Mouse (Mus musculus) limb, embryonic 14.5 days (tissue): ENCODE measurements at regions not wholly inside any gene's neighbourhood (a gene's known extent, or its start where the extent isn't known, plus 50 kb on each side); places are given as distances from the start of the nearest gene placed in this dataset.

Source experiments
- ATAC-seq: fragments of 200-750 bp; cut with Nextera tagmentation; 2 replicates; pipeline ENCODE4 v1.8.0; 2017; ENCODE audit warnings: low read depth, moderate number of reproducible peaks, moderate TSS enrichment; ENCODE audit not compliant: low FRiP score
- DNase-seq: peaks from one replicate; pipeline ENCODE4 v3.0.0-alpha.2; 2015; ENCODE audit warnings: low spot score
- H3K27ac ChIP-seq: fragments of 300-500 bp; sonication (generic); replicated peaks from 2 replicates; pipeline ENCODE4 v1.5.1; 2014; ENCODE audit warnings: low read depth, mild to moderate bottlenecking, low read length, moderate library complexity, mixed read lengths
- H3K27me3 ChIP-seq: fragments of 300-500 bp; sonication (generic); 2 replicates; pipeline ENCODE4 v1.6.1; 2014; ENCODE audit warnings: low read length, mixed read lengths; ENCODE audit not compliant: control insufficient read depth, insufficient read depth
- H3K36me3 ChIP-seq: fragments of 300-500 bp; sonication (generic); 2 replicates; pipeline ENCODE4 v1.6.1; 2014; ENCODE audit warnings: mild to moderate bottlenecking, low read length, moderate library complexity, mixed read lengths; ENCODE audit not compliant: control insufficient read depth, insufficient read depth
- H3K4me1 ChIP-seq: fragments of 300-500 bp; sonication (generic); 2 replicates; pipeline ENCODE4 v1.6.1; 2014; ENCODE audit warnings: antibody characterized with exemption, low read length, mixed read lengths; ENCODE audit not compliant: control insufficient read depth, insufficient read depth
- H3K4me2 ChIP-seq: fragments of 300-500 bp; sonication (generic); replicated peaks from 2 replicates; pipeline ENCODE4 v1.6.1; 2014; ENCODE audit warnings: low read depth, mild to moderate bottlenecking, low read length, moderate library complexity; ENCODE audit not compliant: severe bottlenecking
- H3K4me3 ChIP-seq: fragments of 300-500 bp; sonication (generic); replicated peaks from 2 replicates; pipeline ENCODE4 v1.5.1; 2014; ENCODE audit warnings: low read length
- H3K9ac ChIP-seq: fragments of 300-500 bp; sonication (generic); 2 replicates; pipeline ENCODE4 v1.6.1; 2014; ENCODE audit warnings: mild to moderate bottlenecking, low read depth, low read length, moderate library complexity; ENCODE audit not compliant: severe bottlenecking
- H3K9me3 ChIP-seq: fragments of 300-500 bp; sonication (generic); 2 replicates; pipeline ENCODE4 v1.6.1; 2016; ENCODE audit warnings: low read length; ENCODE audit not compliant: control insufficient read depth
- POLR2A ChIP-seq: fragments of 200-500 bp; IDR thresholded peaks from 2 replicates; pipeline ENCODE4 v1.8.0; 2012; ENCODE audit warnings: inconsistent platforms, mild to moderate bottlenecking, moderate library complexity, borderline replicate concordance; ENCODE audit not compliant: insufficient read depth, insufficient read length; ENCODE audit errors: extremely low read depth
- WGBS: fragments of 180-500 bp; shearing (Covaris S2); extraction: QIAGEN DNeasy Blood & Tissue Kit; methylation state at CpG from one replicate; pipeline ENCODE4 v1.1.7; 2014; 5-methylcytosine and 5-hydroxymethylcytosine counted together

DNA sequence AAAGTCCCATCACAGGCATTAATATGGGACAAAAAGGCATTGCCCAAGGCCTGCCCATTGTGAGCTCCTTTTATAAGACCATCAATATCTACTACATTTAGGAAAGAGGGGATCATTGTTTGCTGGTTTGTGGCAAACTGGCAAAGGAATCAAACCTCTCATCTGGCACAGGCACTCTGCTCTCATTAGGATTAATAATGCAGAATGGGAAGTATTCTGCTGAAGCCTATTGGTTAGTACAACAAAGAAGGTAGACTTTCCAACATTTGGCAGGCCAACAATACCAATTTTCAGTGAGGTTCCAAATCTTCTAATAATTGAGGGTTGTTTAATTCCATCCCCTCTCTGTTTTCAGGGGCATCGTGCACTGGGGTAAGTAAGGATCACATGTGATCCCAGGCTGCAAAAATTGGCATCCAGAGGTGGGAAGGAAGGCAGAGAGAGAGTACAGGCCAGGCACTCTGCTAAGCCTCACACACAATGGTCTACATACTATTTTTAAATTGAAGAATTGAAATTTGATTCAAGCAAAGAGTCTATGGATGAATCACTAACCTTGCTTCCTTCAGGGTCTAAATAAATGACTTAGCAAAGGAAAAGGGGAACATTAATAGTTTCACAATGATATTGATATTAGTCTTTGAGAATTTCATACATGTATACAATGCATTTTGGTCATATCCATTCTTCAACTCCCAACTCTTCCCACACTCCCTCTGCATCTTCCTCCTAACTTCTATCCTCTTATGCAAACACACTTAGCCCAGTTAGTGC is 174.9 kb downstream of the Fzd1 start:
- WGBS: 91% methylated on average over 1 of the region's 1 CpGs
- Histone ChIP-seq H3K27ac (no peak overlapping the region), H3K9ac (no peak overlapping the region), H3K27me3 (no peaks in the 10 kb centered on the region), H3K9me3 (no peaks in the 10 kb centered on the region), H3K36me3 (no peaks in the 10 kb centered on the region), H3K4me1 (no peaks in the 10 kb centered on the region), H3K4me2 (no peak overlapping the region), H3K4me3 (no peak overlapping the region)
- no peak for TF ChIP-seq POLR2A
- DNase-seq: no peak
- no peak for ATAC-seq

DNA sequence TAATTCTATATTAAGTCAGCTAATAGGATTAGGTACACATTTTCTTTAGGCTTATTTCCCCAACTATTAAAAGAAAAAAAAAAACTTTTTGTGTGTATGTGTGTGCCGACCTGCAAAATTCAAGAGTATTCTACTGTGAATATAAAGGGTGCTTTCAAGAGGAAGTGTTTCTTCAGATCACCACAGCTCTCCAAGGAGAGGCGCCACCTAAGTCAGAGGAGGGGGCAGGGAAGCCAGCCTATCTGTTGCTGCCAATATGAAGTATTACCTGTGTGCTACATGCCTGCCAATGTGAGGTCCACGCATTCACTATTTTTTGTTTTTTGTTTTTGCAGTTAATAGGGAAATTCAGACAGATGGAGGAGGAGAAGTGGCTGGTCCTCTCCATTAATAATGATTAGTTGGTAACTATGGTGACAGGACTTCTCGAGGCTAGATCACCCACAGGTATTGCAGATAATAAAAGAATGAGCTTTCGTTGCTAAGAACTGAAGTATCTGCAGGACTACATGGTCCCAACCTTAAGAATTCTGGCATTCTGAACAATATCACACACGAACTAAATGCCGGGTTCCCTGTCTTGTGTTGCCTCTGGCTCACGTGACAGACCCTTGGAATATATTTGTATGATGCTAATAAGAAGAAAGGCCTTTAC is 177.5 kb downstream of the Fzd1 start:
- Histone ChIP-seq H3K4me1 (no peaks in the 10 kb centered on the region), H3K4me2 (no peak overlapping the region), H3K36me3 (no peaks in the 10 kb centered on the region), H3K9ac (no peak overlapping the region), H3K27me3 (no peaks in the 10 kb centered on the region), H3K4me3 (no peak overlapping the region), H3K27ac (no peak overlapping the region), H3K9me3 (no peaks in the 10 kb centered on the region)
- DNase-seq (no peak), ATAC-seq (no peak)
- 84% methylated on average over 8 of the region's 8 CpGs for WGBS
- TF ChIP-seq POLR2A: no peak

- ATAC-seq: no peak
- Histone ChIP-seq H3K36me3 (no peaks in the 10 kb centered on the region), H3K9ac (no peak overlapping the region), H3K4me3 (no peak overlapping the region), H3K27ac (no peak overlapping the region), H3K4me1 (no peaks in the 10 kb centered on the region), H3K27me3 (no peaks in the 10 kb centered on the region), H3K9me3 (no peaks in the 10 kb centered on the region), H3K4me2 (no peak overlapping the region)
- DNase-seq: no peak
- WGBS: 58% methylated on average over 3 of the region's 3 CpGs
- TF ChIP-seq POLR2A: no peak
Observed at GRCm38 (mm10) chr5:4578856-4579255, 179.0 kb downstream of the Fzd1 start.

DNA sequence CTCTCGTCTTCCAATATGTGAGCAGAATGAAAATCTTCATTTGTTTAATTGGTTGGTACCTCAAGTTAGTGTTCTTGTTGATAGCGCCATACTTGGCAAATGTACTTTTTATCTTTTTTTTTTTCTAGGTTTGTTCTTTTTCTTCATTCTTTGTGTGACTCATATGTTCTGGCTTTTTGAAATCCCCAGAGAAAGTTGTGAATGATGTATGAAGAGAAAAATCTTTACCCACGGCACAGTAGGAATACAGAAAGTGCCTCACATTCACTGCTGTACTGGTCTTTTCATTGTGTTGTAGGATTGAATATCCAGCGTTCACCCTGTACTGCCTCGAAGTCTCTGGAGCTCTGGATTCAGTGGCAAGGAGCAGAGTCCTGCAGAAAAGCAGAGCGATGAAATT is 180.7 kb downstream of the Fzd1 start:
- Histone ChIP-seq H3K27ac (no peak overlapping the region), H3K27me3 (no peaks in the 10 kb centered on the region), H3K9ac (no peak overlapping the region), H3K36me3 (no peaks in the 10 kb centered on the region), H3K4me3 (no peak overlapping the region), H3K4me2 (no peak overlapping the region), H3K9me3 (no peaks in the 10 kb centered on the region), H3K4me1 (no peaks in the 10 kb centered on the region)
- 77% methylated on average over 6 of the region's 6 CpGs for WGBS
- DNase-seq: no peak
- TF ChIP-seq POLR2A: no peak
- no peak for ATAC-seq

- ATAC-seq (no peak), DNase-seq (no peak)
- Histone ChIP-seq H3K4me2 (no peak overlapping the region), H3K9ac (no peak overlapping the region), H3K36me3 (no peaks in the 10 kb centered on the region), H3K27me3 (no peaks in the 10 kb centered on the region), H3K9me3 (0 out of 2 replicates have a peak, but pooled peaks cover under 1% of the 10 kb centered on the region), H3K4me1 (peaks cover 4% of the 10 kb centered on the region; the same call in 1 of the 2 replicates), H3K4me3 (no peak overlapping the region), H3K27ac (no peak overlapping the region)
- 58% methylated on average over 6 of the region's 6 CpGs for WGBS
- TF ChIP-seq POLR2A: no peak
Observed at GRCm38 (mm10) chr5:4563862-4564261, 194.0 kb downstream of the Fzd1 start.
